Mouse (Mus musculus): ENCODE results near the gene 4931422A03Rik.

DNA sequence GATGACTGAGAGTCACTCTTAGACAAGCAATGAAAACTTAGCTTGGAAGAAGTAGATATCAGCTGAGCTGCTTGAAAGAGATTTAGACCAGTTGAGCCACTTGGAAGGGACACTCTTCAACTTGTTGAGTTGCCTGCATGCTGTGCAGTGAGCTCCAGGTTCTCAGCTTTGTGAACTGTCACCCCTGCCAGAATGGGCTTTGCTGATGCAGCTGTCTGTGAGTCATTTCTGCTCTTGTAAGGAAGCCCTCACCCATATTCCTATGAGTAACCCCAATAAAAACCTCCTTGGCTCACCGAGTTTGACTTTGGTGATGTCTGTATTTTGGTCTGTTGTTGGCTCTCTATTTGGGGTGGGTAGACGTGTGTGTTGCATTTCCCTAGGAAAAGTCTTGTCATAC lies 109.8 kb downstream of the 4931422A03Rik start:
- no peak for TF ChIP-seq POLR2A (IDR thresholded peaks at IDR 0.05; ENCODE audit: low read depth, low read length)
- TF ChIP-seq CTCF (IDR thresholded peaks at IDR 0.05; ENCODE audit: extremely low read depth, insufficient read depth, insufficient read length, insufficient replicate concordance): no peak

All from spleen, adult 2 months (tissue).